Mouse (Mus musculus): ENCODE data around the gene Fndc3b. TPM values are rescaled to one million over a fixed set of nuclear protein-coding genes. Genes with fewer than 3 reads are reported as not detected.

Gene Fndc3b
- total RNA-seq (2021) = 10 to 100 TPM; 24.0 TPM
- long read RNA-seq, experiment 1, partial matches to known transcripts = 0 of 4 reads
- long read RNA-seq, experiment 1, other reads (novel, unspliced or antisense) = 4 of 4 reads
- long read RNA-seq, experiment 2, partial matches to known transcripts = 0 of 2 reads
- long read RNA-seq, experiment 2, other reads (novel, unspliced or antisense) = 2 of 2 reads

GRCm38 (mm10) chr3:27710648-27711428 lies at the start of gene Fndc3b:
Gene Fndc3b (minus strand): TSS chr3:27711307.
- DNase-seq (ENCODE audit: low spot score in 2 of 2) = peak; percentile 90 to 95

- DNase-seq (ENCODE audit: low spot score in 2 of 2) = no peak
These were observed 49.2 kb upstream of the Fndc3b start for GRCm38 (mm10) chr3:27760278-27760677.

- no peak for DNase-seq (ENCODE audit: low spot score in 2 of 2)
These were observed 47.9 kb upstream of the Fndc3b start for GRCm38 (mm10) chr3:27758976-27759375.

- no peak for DNase-seq (ENCODE audit: low spot score in 2 of 2)
These were observed 40.5 kb upstream of the Fndc3b start for GRCm38 (mm10) chr3:27751657-27752056.

GRCm38 (mm10) chr3:27751156-27751555 lies 40.0 kb upstream of the Fndc3b start:
- DNase-seq (ENCODE audit: low spot score in 2 of 2) = no peak

GRCm38 (mm10) chr3:27745651-27746050 lies 34.5 kb upstream of the Fndc3b start:
- DNase-seq (ENCODE audit: low spot score in 2 of 2) = no peak

- DNase-seq (ENCODE audit: low spot score in 2 of 2) = no peak
These were observed 33.6 kb upstream of the Fndc3b start for GRCm38 (mm10) chr3:27744754-27745153.

- no peak for DNase-seq (ENCODE audit: low spot score in 2 of 2)
These were observed 32.4 kb upstream of the Fndc3b start for GRCm38 (mm10) chr3:27743271-27744145.

- no peak for DNase-seq (ENCODE audit: low spot score in 2 of 2)
These were observed 31.0 kb upstream of the Fndc3b start for GRCm38 (mm10) chr3:27742124-27742523.

GRCm38 (mm10) chr3:27740136-27740535 lies 29.0 kb upstream of the Fndc3b start:
- no peak for DNase-seq (ENCODE audit: low spot score in 2 of 2)

- no peak for DNase-seq (ENCODE audit: low spot score in 2 of 2)
These were observed 25.1 kb upstream of the Fndc3b start for GRCm38 (mm10) chr3:27736180-27736579.

GRCm38 (mm10) chr3:27735113-27735512 lies 24.0 kb upstream of the Fndc3b start:
- DNase-seq (ENCODE audit: low spot score in 2 of 2) = no peak

GRCm38 (mm10) chr3:27728798-27729782 lies 18.0 kb upstream of the Fndc3b start:
- DNase-seq (ENCODE audit: low spot score in 2 of 2) = no peak

- DNase-seq (ENCODE audit: low spot score in 2 of 2) = no peak
These were observed 17.1 kb upstream of the Fndc3b start for GRCm38 (mm10) chr3:27728176-27728575.

- DNase-seq (ENCODE audit: low spot score in 2 of 2) = no peak
These were observed 14.6 kb upstream of the Fndc3b start for GRCm38 (mm10) chr3:27725752-27726151.

- DNase-seq (ENCODE audit: low spot score in 2 of 2) = no peak
These were observed 13.1 kb upstream of the Fndc3b start for GRCm38 (mm10) chr3:27724208-27724607.

- no peak for DNase-seq (ENCODE audit: low spot score in 2 of 2)
These were observed 7.8 kb upstream of the Fndc3b start for GRCm38 (mm10) chr3:27718829-27719365.

GRCm38 (mm10) chr3:27713971-27714370 lies 2.9 kb upstream of the Fndc3b start:
- DNase-seq (ENCODE audit: low spot score in 2 of 2) = no peak

GRCm38 (mm10) chr3:27712421-27712820 lies 1.3 kb upstream of the Fndc3b start:
- DNase-seq (ENCODE audit: low spot score in 2 of 2) = no peak

All from left cerebral cortex, adult 18-20 months (tissue).